Mouse (Mus musculus): ENCODE results near the gene Gsto2. TPM values are rescaled to one million over a fixed set of nuclear protein-coding genes. Genes with fewer than 3 reads are reported as not detected.
"Not testable (repeated sequence)": the region's sequence is repeated elsewhere in the genome, so short reads cannot be mapped to it uniquely, and the experiment has no call there.

Gene Gsto2
- polyA plus RNA-seq, 1 experiment from 2014 or later = 1.0 TPM

GRCm38 (mm10) chr19:47832316-47832715, 33.0 kb upstream of the Gsto2 start:
- no peak for ATAC-seq (replicated peaks; ENCODE audit: low FRiP score, low TSS enrichment, low read depth)
- Histone ChIP-seq H3K4me3 (ENCODE audit: low read depth, low read length) (no peak overlapping the region), H3K36me3 (ENCODE audit: control insufficient read depth, insufficient read depth, low read length) (no peaks in the 10 kb centered on the region), H3K27ac (ENCODE audit: low read depth) (no peak overlapping the region), H3K27me3 (replicated peaks; ENCODE audit: control insufficient read depth, insufficient read depth, low read length) (peaks cover 6% of the 10 kb centered on the region; the same call in 1 of the 2 replicates), H3K4me1 (replicated peaks; ENCODE audit: control insufficient read depth, insufficient read depth, low read length) (peaks cover 4% of the 10 kb centered on the region; the same call in 1 of the 2 replicates), H3K9ac (ENCODE audit: low read length) (no peak overlapping the region), H3K4me2 (ENCODE audit: low read length) (no peak overlapping the region), H3K9me3 (ENCODE audit: control insufficient read depth, low read length) (no peaks in the 10 kb centered on the region)
- DNase-seq (ENCODE audit: low spot score) = peak; percentile 49
- 81% methylated on average over 16 of the region's 16 CpGs for WGBS

- H3K4me2 ChIP-seq (ENCODE audit: low read length) = no peak overlapping the region
- 68% methylated on average over 5 of the region's 5 CpGs for WGBS
- no peak for ATAC-seq (replicated peaks; ENCODE audit: low FRiP score, low TSS enrichment, low read depth)
Observed at GRCm38 (mm10) chr19:47834614-47835013, 30.7 kb upstream of the Gsto2 start.

GRCm38 (mm10) chr19:47835776-47836175, 29.6 kb upstream of the Gsto2 start:
- H3K9ac ChIP-seq (ENCODE audit: low read length) = no peak overlapping the region
- H3K4me3 ChIP-seq (ENCODE audit: low read depth, low read length) = no peak overlapping the region
- no peak overlapping the region for H3K4me2 ChIP-seq (ENCODE audit: low read length)
- H3K9me3 ChIP-seq (ENCODE audit: control insufficient read depth, low read length) = no peaks in the 10 kb centered on the region
- H3K4me1 ChIP-seq (replicated peaks; ENCODE audit: control insufficient read depth, insufficient read depth, low read length) = peaks cover 4% of the 10 kb centered on the region; the same call in 1 of the 2 replicates
- no peaks in the 10 kb centered on the region for H3K36me3 ChIP-seq (ENCODE audit: control insufficient read depth, insufficient read depth, low read length)
- WGBS = 86% methylated on average over 7 of the region's 7 CpGs
- DNase-seq (ENCODE audit: low spot score) (no peak), ATAC-seq (replicated peaks; ENCODE audit: low FRiP score, low TSS enrichment, low read depth) (no peak)
- H3K27me3 ChIP-seq (replicated peaks; ENCODE audit: control insufficient read depth, insufficient read depth, low read length) = peaks cover 10% of the 10 kb centered on the region; the same call in 1 of the 2 replicates
- H3K27ac ChIP-seq (ENCODE audit: low read depth) = no peak overlapping the region

More at GRCm38 (mm10) chr19:47834614-47835013, 30.7 kb upstream of the Gsto2 start:
- H3K4me1 ChIP-seq (replicated peaks; ENCODE audit: control insufficient read depth, insufficient read depth, low read length) = peaks cover 4% of the 10 kb centered on the region; the same call in 1 of the 2 replicates
- no peaks in the 10 kb centered on the region for H3K36me3 ChIP-seq (ENCODE audit: control insufficient read depth, insufficient read depth, low read length)
- H3K27ac ChIP-seq (ENCODE audit: low read depth) = no peak overlapping the region
- H3K9ac ChIP-seq (ENCODE audit: low read length) = no peak overlapping the region
- H3K27me3 ChIP-seq (replicated peaks; ENCODE audit: control insufficient read depth, insufficient read depth, low read length) = peaks cover 10% of the 10 kb centered on the region; the same call in 1 of the 2 replicates
- H3K4me3 ChIP-seq (ENCODE audit: low read depth, low read length) = no peak overlapping the region
- DNase-seq (ENCODE audit: low spot score) = no peak
- H3K9me3 ChIP-seq (ENCODE audit: control insufficient read depth, low read length) = no peaks in the 10 kb centered on the region

- Histone ChIP-seq H3K4me3 (ENCODE audit: low read depth, low read length) (peak overlapping the region; percentile 42), H3K9ac (ENCODE audit: low read length) (peak overlapping the region; percentile 32; the same call in 1 of the 2 replicates), H3K9me3 (ENCODE audit: control insufficient read depth, low read length) (no peaks in the 10 kb centered on the region), H3K4me2 (ENCODE audit: low read length) (peak overlapping the region; percentile 82), H3K4me1 (replicated peaks; ENCODE audit: control insufficient read depth, insufficient read depth, low read length) (peaks cover 4% of the 10 kb centered on the region; the same call in 1 of the 2 replicates), H3K27me3 (replicated peaks; ENCODE audit: control insufficient read depth, insufficient read depth, low read length) (peaks cover 10% of the 10 kb centered on the region; the same call in 1 of the 2 replicates), H3K27ac (ENCODE audit: low read depth) (no peak overlapping the region), H3K36me3 (ENCODE audit: control insufficient read depth, insufficient read depth, low read length) (no peaks in the 10 kb centered on the region)
- WGBS = 4% methylated on average over 49 of the region's 49 CpGs
- DNase-seq (ENCODE audit: low spot score) = peak; percentile 89
- peak; percentile 94 for ATAC-seq (replicated peaks; ENCODE audit: low FRiP score, low TSS enrichment, low read depth)
Observed at GRCm38 (mm10) chr19:47836701-47837526, 28.4 kb upstream of the Gsto2 start.

GRCm38 (mm10) chr19:47837527-47837901, 27.8 kb upstream of the Gsto2 start:
- Histone ChIP-seq H3K27ac (ENCODE audit: low read depth) (no peak overlapping the region), H3K4me3 (ENCODE audit: low read depth, low read length) (peak overlapping the region; percentile 42), H3K9ac (ENCODE audit: low read length) (peak overlapping the region; percentile 32; the same call in 1 of the 2 replicates), H3K27me3 (replicated peaks; ENCODE audit: control insufficient read depth, insufficient read depth, low read length) (peaks cover 10% of the 10 kb centered on the region; the same call in 1 of the 2 replicates), H3K4me1 (replicated peaks; ENCODE audit: control insufficient read depth, insufficient read depth, low read length) (peaks cover 4% of the 10 kb centered on the region; the same call in 1 of the 2 replicates), H3K4me2 (ENCODE audit: low read length) (peak overlapping the region; percentile 82), H3K36me3 (ENCODE audit: control insufficient read depth, insufficient read depth, low read length) (no peaks in the 10 kb centered on the region), H3K9me3 (ENCODE audit: control insufficient read depth, low read length) (no peaks in the 10 kb centered on the region)
- DNase-seq (ENCODE audit: low spot score) (no peak), ATAC-seq (replicated peaks; ENCODE audit: low FRiP score, low TSS enrichment, low read depth) (peak; percentile 37; the same call in 1 of the 2 replicates)
- under 1% methylated on average over 6 of the region's 6 CpGs for WGBS

- not testable (repeated sequence) for H3K4me3 ChIP-seq (ENCODE audit: low read depth, low read length); H3K9me3 ChIP-seq (ENCODE audit: control insufficient read depth, low read length); ATAC-seq (replicated peaks; ENCODE audit: low FRiP score, low TSS enrichment, low read depth); H3K4me1 ChIP-seq (replicated peaks; ENCODE audit: control insufficient read depth, insufficient read depth, low read length); H3K9ac ChIP-seq (ENCODE audit: low read length); H3K36me3 ChIP-seq (ENCODE audit: control insufficient read depth, insufficient read depth, low read length); H3K27ac ChIP-seq (ENCODE audit: low read depth); DNase-seq (ENCODE audit: low spot score); H3K4me2 ChIP-seq (ENCODE audit: low read length); H3K27me3 ChIP-seq (replicated peaks; ENCODE audit: control insufficient read depth, insufficient read depth, low read length)
- 78% methylated on average over 13 of the region's 15 CpGs for WGBS
Observed at GRCm38 (mm10) chr19:47841234-47841633, 24.1 kb upstream of the Gsto2 start.

- no peak for ATAC-seq (replicated peaks; ENCODE audit: low FRiP score, low TSS enrichment, low read depth)
- Histone ChIP-seq H3K9me3 (ENCODE audit: control insufficient read depth, low read length) (no peaks in the 10 kb centered on the region), H3K9ac (ENCODE audit: low read length) (no peak overlapping the region), H3K4me1 (replicated peaks; ENCODE audit: control insufficient read depth, insufficient read depth, low read length) (0 out of 2 replicates have a peak, but pooled peaks cover 6% of the 10 kb centered on the region), H3K4me2 (ENCODE audit: low read length) (no peak overlapping the region), H3K27ac (ENCODE audit: low read depth) (no peak overlapping the region), H3K4me3 (ENCODE audit: low read depth, low read length) (no peak overlapping the region), H3K27me3 (replicated peaks; ENCODE audit: control insufficient read depth, insufficient read depth, low read length) (no peaks in the 10 kb centered on the region), H3K36me3 (ENCODE audit: control insufficient read depth, insufficient read depth, low read length) (no peaks in the 10 kb centered on the region)
- DNase-seq (ENCODE audit: low spot score) = no peak
- WGBS = 93% methylated on average over 3 of the region's 3 CpGs
Observed at GRCm38 (mm10) chr19:47849735-47850134, 15.6 kb upstream of the Gsto2 start.

GRCm38 (mm10) chr19:47852131-47852530, 13.2 kb upstream of the Gsto2 start:
- not testable (repeated sequence) for H3K4me2 ChIP-seq (ENCODE audit: low read length); H3K4me1 ChIP-seq (replicated peaks; ENCODE audit: control insufficient read depth, insufficient read depth, low read length); H3K9me3 ChIP-seq (ENCODE audit: control insufficient read depth, low read length); H3K36me3 ChIP-seq (ENCODE audit: control insufficient read depth, insufficient read depth, low read length); DNase-seq (ENCODE audit: low spot score); H3K27me3 ChIP-seq (replicated peaks; ENCODE audit: control insufficient read depth, insufficient read depth, low read length); H3K9ac ChIP-seq (ENCODE audit: low read length); ATAC-seq (replicated peaks; ENCODE audit: low FRiP score, low TSS enrichment, low read depth); H3K4me3 ChIP-seq (ENCODE audit: low read depth, low read length); H3K27ac ChIP-seq (ENCODE audit: low read depth)
- WGBS = 74% methylated on average over 3 of the region's 3 CpGs

Data from intestine, embryonic 14.5 days (tissue).